Mouse (Mus musculus) embryonic fibroblast, embryonic 13.5 days (primary cell): ENCODE results near the gene Snx30.

Experiments used
- CTCF ChIP-seq: IDR thresholded peaks from 2 replicates; pipeline ENCODE4 v1.5.1; 2011; ENCODE audit warnings: mild to moderate bottlenecking, control low read depth, low read length, moderate library complexity, borderline replicate concordance; ENCODE audit not compliant: insufficient read depth
- POLR2A ChIP-seq: IDR thresholded peaks from 2 replicates; pipeline ENCODE4 v1.6.1; 2011; ENCODE audit warnings: low read depth, mild to moderate bottlenecking, control low read depth, low read length, moderate library complexity

- TF ChIP-seq CTCF (0 out of 2 replicates have a peak, but pooled peaks have one; percentile 21), POLR2A (no peak)
Measured at GRCm38 (mm10) chr4:59870859-59871591, 65.4 kb downstream of the Snx30 start.
